Mouse (Mus musculus): ENCODE data around the gene Nckap5.

Nckap5 gene

GRCm38 (mm10) chr1:126700978-126701320 is 129.7 kb downstream of the Nckap5 start:
- DNase-seq (ENCODE audit: low read depth, low spot score) = no peak

- no peak for DNase-seq (ENCODE audit: low read depth, low spot score)
These were observed 130.3 kb downstream of the Nckap5 start for GRCm38 (mm10) chr1:126700063-126700977.

- DNase-seq (ENCODE audit: low read depth, low spot score) = no peak
These were observed 137.0 kb downstream of the Nckap5 start for GRCm38 (mm10) chr1:126693585-126693984.

- peak; percentile 16 for DNase-seq (ENCODE audit: low read depth, low spot score)
These were observed 142.0 kb downstream of the Nckap5 start for GRCm38 (mm10) chr1:126688593-126688992.

GRCm38 (mm10) chr1:126686678-126687077 is 143.9 kb downstream of the Nckap5 start:
- no peak for DNase-seq (ENCODE audit: low read depth, low spot score)

- DNase-seq (ENCODE audit: low read depth, low spot score) = no peak
These were observed 146.8 kb downstream of the Nckap5 start for GRCm38 (mm10) chr1:126683621-126684445.

GRCm38 (mm10) chr1:126681773-126682172 is 148.8 kb downstream of the Nckap5 start:
- DNase-seq (ENCODE audit: low read depth, low spot score) = no peak

GRCm38 (mm10) chr1:126679348-126679747 is 151.3 kb downstream of the Nckap5 start:
- no peak for DNase-seq (ENCODE audit: low read depth, low spot score)

GRCm38 (mm10) chr1:126677280-126677679 is 153.3 kb downstream of the Nckap5 start:
- DNase-seq (ENCODE audit: low read depth, low spot score) = no peak

- no peak for DNase-seq (ENCODE audit: low read depth, low spot score)
These were observed 153.8 kb downstream of the Nckap5 start for GRCm38 (mm10) chr1:126676769-126677168.

GRCm38 (mm10) chr1:126675142-126675541 is 155.5 kb downstream of the Nckap5 start:
- DNase-seq (ENCODE audit: low read depth, low spot score) = peak; percentile 16

- no peak for DNase-seq (ENCODE audit: low read depth, low spot score)
These were observed 157.4 kb downstream of the Nckap5 start for GRCm38 (mm10) chr1:126673238-126673637.

GRCm38 (mm10) chr1:126670507-126670906 is 160.1 kb downstream of the Nckap5 start:
- no peak for DNase-seq (ENCODE audit: low read depth, low spot score)

GRCm38 (mm10) chr1:126660098-126660999 is 170.2 kb downstream of the Nckap5 start:
- DNase-seq (ENCODE audit: low read depth, low spot score) = no peak

GRCm38 (mm10) chr1:126658731-126659130 is 171.9 kb downstream of the Nckap5 start:
- DNase-seq (ENCODE audit: low read depth, low spot score) = no peak

GRCm38 (mm10) chr1:126656246-126656645 is 174.4 kb downstream of the Nckap5 start:
- DNase-seq (ENCODE audit: low read depth, low spot score) = no peak

- DNase-seq (ENCODE audit: low read depth, low spot score) = no peak
These were observed 178.5 kb downstream of the Nckap5 start for GRCm38 (mm10) chr1:126652085-126652484.

- no peak for DNase-seq (ENCODE audit: low read depth, low spot score)
These were observed 179.8 kb downstream of the Nckap5 start for GRCm38 (mm10) chr1:126650806-126651205.

- DNase-seq (ENCODE audit: low read depth, low spot score) = no peak
These were observed 187.8 kb downstream of the Nckap5 start for GRCm38 (mm10) chr1:126642751-126643150.

- no peak for DNase-seq (ENCODE audit: low read depth, low spot score)
These were observed 191.1 kb downstream of the Nckap5 start for GRCm38 (mm10) chr1:126639463-126639862.

- no peak for DNase-seq (ENCODE audit: low read depth, low spot score)
These were observed 193.1 kb downstream of the Nckap5 start for GRCm38 (mm10) chr1:126637515-126637914.
